Mouse (Mus musculus) T-helper 1 cell (primary cell): Measurements from ENCODE around the gene Esyt1.
"Not testable (repeated sequence)": the region's sequence is repeated elsewhere in the genome, so short reads cannot be mapped to it uniquely, and the experiment has no call there.

Source experiments
- in situ Hi-C: fragments of 300-600 bp; cut with MboI, MseI; formaldehyde crosslinking; loops from one replicate; pipeline ENCODE4 v1.15.1; 2025; ENCODE audit warnings: high pct_unique_total_duplicates

Esyt1 gene

GRCm38 (mm10) chr10:128504641-128505370, 20.9 kb downstream of the Esyt1 start:
- in situ Hi-C loops = no loop called here

- in situ Hi-C loops = no loop called here
These were observed 21.7 kb downstream of the Esyt1 start for GRCm38 (mm10) chr10:128504012-128504411.

GRCm38 (mm10) chr10:128503532-128503931, 22.1 kb downstream of the Esyt1 start:
- in situ Hi-C loops = no loop called here

GRCm38 (mm10) chr10:128502341-128502740, 23.3 kb downstream of the Esyt1 start:
- in situ Hi-C loops = no loop called here

- in situ Hi-C loops = no loop called here
These were observed 26.5 kb downstream of the Esyt1 start for GRCm38 (mm10) chr10:128499116-128499671.

- in situ Hi-C loops = no loop called here
These were observed 27.1 kb downstream of the Esyt1 start, which contains the start of gene Myl6b for GRCm38 (mm10) chr10:128498590-128498989. TSS of gene Myl6b (minus strand) at chr10:128498685.

- in situ Hi-C loops = no loop called here
These were observed 28.4 kb downstream of the Esyt1 start for GRCm38 (mm10) chr10:128497134-128497737.

- in situ Hi-C loops = no loop called here
These were observed 29.1 kb downstream of the Esyt1 start for GRCm38 (mm10) chr10:128496509-128497077.

- in situ Hi-C loops = no loop called here
These were observed 29.8 kb downstream of the Esyt1 start for GRCm38 (mm10) chr10:128495903-128496302.

- in situ Hi-C loops = no loop called here
These were observed 30.4 kb downstream of the Esyt1 start for GRCm38 (mm10) chr10:128495270-128495669.

GRCm38 (mm10) chr10:128494667-128495245, 30.9 kb downstream of the Esyt1 start:
- in situ Hi-C loops = no loop called here

GRCm38 (mm10) chr10:128493695-128494666, 31.7 kb downstream of the Esyt1 start, which contains the start of gene Myl6:
TSS of gene Myl6 (minus strand) at chr10:128494145.
- in situ Hi-C loops = no loop called here

- in situ Hi-C loops = no loop called here
These were observed 32.4 kb downstream of the Esyt1 start for GRCm38 (mm10) chr10:128493319-128493694.

GRCm38 (mm10) chr10:128492633-128493311, 32.9 kb downstream of the Esyt1 start:
- in situ Hi-C loops = no loop called here

GRCm38 (mm10) chr10:128492051-128492450, 33.6 kb downstream of the Esyt1 start:
- in situ Hi-C loops = not testable (repeated sequence)

GRCm38 (mm10) chr10:128491495-128491894, 34.2 kb downstream of the Esyt1 start:
- in situ Hi-C loops = no loop called here

GRCm38 (mm10) chr10:128490912-128491311, 34.8 kb downstream of the Esyt1 start:
- in situ Hi-C loops = no loop called here

- in situ Hi-C loops = no loop called here
These were observed 35.4 kb downstream of the Esyt1 start for GRCm38 (mm10) chr10:128490232-128490631.

- in situ Hi-C loops = no loop called here
These were observed 35.9 kb downstream of the Esyt1 start for GRCm38 (mm10) chr10:128489785-128490184.

GRCm38 (mm10) chr10:128489380-128489779, 36.3 kb downstream of the Esyt1 start:
- in situ Hi-C loops = no loop called here
